Mouse (Mus musculus) adrenal gland, adult (tissue): ENCODE measurements at regions not wholly inside any gene's neighbourhood (a gene's known extent, or its start where the extent isn't known, plus 50 kb on each side); places are given as distances from the start of the nearest gene placed in this dataset.
A peak's percentile ranks its signal among the peaks of the same experiment; 100 is the strongest.

Experiments used
- DNase-seq, 2 experiments: peaks; one replicate each; pipeline ENCODE4 v3.0.0; 2022 to 2023; ENCODE audit warnings: low spot score in 1 of 2; ENCODE audit not compliant: inconsistent age in 2 of 2

DNA sequence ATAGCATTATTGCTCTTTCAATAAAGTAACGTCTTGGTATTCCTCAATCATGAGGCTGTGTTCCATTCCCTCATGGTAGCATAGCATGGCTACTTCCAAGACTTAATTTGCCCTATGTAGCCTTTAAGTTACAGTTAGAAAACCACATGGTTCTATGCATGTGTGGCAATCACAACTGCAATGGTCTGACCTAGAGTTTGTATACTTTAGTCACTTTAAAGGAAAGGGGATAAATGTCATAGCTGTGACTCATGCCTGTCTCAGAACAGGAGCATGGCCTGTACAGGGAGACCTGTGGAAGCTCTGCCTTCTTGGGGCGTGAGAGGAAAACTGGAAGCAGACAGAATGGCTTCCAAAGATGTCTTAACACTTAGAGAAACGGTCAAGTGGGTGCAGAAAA, 103.4 kb upstream of the Ccn2 start:
- peak in 1 of 2 experiments; percentile 49 for DNase-seq

DNA sequence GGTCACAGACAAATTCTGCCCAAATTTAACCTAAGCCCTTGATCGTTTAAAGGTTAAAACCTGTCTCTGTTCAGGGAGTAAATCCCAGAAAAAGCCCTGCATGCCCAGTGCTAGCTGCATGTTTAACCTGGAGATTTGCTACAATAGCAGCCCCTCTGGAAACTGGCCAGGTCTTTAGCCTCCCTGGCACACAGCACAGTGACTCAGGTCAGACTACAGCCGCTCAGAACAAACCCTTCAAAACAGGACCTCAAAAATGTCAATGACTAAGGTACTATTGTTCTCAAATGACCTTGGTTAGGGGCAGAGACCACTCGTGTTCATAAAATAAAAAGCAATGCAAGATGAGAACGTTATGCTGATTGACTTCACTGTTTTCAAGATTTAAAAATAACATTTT, 101.8 kb upstream of the Ccn2 start:
- peak; percentile 83 to 92 for DNase-seq

DNA sequence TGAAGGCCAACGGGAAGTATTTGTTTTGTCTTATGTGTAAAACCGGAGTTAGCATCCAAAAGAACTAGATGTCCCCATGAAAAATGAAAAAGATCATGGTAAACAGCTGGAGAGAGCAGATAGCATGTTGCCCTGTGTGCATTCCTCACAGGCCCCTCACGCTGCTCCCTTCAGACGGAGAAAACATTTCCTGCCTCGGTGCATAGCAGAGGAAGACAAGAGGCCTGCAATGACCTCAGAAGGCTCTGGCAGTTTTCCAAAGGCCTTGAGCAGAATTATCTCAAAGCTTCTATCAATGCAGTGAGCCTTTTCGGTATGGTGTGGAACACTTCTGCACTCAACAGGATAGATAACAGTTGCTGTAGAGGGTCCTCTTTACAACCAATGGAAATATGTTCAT, 101.3 kb upstream of the Ccn2 start:
- DNase-seq: peak; percentile 81 to 93

DNA sequence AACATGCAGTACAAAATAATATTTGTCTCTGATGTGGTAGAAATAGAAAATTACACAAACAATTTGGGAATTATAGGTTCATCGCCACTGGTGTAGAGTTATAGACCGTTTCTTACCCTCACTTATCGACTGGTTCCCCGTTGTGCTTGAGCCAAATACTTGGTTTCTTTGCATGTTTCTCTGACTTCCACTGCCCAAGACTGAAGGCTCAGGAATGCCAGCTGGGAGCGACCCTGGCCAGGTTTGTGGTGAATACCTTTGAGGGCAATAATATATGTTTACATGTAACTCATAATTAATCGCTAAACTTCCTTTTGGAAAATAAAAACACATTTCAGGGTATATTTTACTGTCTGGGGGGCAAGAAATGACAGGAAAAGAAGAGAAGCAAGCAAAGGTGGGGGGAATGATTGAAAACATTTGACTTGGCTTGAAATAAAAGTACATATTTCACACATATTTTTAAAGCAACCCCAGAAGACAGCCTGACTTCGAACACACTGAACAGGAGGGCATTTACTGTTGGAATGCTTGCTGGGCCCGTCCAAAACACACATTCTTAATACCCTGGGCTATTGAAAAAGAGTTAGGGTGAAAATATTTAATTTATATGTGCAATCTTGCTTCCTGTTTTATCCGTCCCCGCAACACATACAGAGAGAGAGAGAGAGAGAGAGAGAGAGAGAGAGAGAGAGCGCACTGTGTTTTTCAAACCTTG, 75.3 kb upstream of the Ccn2 start:
- DNase-seq: no peak

DNA sequence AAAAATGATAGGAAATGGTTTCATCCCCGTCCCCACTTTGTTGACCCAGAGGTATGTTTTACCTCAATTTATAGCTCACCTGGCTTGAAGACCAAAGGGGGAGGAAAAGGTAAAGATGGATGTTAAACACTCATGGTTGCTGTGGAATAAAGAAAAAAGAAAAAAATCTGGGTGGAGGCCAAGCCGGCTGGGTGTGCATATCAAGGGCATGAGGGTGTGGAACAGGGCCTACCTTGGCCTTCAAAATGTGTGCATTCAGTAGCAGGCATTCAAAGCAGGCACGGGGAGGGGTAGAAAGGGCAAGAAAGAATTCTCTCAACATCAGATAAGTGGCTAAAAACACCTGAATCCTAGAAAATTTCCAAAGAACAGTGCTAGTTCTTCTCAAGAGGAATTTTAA, 74.7 kb upstream of the Ccn2 start:
- DNase-seq: no peak

DNA sequence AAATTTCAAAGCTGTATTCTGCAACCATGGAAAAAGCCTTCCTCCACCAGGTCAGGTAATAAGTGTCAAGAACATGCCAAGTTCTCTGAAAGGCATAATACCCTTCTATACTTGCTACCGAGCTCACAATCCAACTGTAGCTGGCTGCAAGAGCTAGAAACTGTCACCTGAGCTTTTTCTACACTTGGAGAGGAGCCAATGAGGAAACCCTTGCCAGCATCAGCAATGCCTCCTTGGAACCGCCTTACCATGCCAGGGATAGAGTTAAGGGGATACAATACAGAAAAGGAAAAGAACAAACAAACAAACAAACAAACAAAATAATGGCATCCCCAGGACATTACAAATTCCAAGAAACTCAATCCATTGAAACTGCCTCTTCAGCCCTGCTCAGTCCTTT, 62.5 kb upstream of the Ccn2 start:
- no peak for DNase-seq

DNA sequence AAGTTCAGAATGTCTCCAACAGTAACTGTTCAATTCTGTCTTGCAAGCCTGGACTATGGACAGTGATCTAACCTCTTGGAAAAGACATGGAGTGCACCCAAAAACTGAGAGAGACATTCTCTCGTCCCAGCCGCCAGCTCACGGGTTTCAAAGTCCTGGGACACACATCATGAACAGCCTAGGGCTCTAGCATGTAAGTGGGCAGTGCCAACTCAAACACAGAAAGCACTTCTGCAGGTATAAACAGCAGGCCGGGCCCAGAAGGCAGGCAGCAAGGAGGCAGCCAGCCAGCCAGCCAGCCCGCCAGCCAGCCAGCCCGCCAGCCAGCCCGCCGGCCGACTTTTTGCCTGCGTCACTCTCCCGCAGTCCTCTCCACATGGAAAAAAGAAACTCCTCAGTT, 60.3 kb upstream of the Ccn2 start:
- DNase-seq: no peak

DNA sequence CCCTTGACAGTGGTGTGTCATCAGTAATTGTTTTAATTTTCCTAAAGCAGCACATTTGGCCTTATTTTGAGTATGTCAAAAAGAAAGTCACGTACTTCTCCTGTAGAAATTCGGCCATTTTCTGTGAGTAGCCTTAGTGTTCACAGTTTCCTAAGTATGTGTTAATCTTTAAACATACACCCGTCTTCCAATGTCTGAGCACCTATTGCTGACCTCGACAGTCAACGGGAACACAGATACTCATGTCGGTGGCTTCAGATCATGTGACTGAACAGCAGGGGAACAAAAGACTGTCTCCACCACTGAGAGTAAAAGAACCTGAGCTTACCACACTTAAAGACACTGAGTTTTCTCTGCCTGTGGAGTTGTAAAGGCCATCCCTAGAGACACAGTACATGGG, 59.8 kb upstream of the Ccn2 start:
- no peak for DNase-seq

DNA sequence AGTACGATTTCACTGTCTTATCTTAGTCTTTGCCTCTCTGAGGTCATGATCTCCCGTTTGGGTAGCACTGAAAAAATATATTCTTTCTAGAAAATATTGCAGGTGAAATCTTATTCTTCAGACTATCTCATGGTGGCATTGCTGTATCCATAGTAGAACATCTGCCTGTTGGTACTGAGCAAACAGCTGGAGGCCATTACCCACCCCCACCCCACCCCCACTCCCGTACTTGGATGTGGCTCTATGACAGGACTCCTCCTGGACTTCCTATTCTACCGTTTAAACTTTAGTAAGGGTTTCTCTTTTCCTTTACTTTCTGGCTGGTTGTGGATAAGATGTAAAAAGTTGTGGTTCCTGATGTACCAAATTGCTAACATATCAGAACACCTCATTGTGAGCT, 53.3 kb upstream of the Ccn2 start:
- no peak for DNase-seq
